Mouse (Mus musculus) B cell, adult 2 months (primary cell): ENCODE measurements around the gene Gm21093.
"Not testable (repeated sequence)": the region's sequence is repeated elsewhere in the genome, so short reads cannot be mapped to it uniquely, and the experiment has no call there.

Experiments used
- DNase-seq, 2 experiments: peaks; one replicate each; pipeline ENCODE4 v3.0.0; 2022

Gm21093 gene

DNA sequence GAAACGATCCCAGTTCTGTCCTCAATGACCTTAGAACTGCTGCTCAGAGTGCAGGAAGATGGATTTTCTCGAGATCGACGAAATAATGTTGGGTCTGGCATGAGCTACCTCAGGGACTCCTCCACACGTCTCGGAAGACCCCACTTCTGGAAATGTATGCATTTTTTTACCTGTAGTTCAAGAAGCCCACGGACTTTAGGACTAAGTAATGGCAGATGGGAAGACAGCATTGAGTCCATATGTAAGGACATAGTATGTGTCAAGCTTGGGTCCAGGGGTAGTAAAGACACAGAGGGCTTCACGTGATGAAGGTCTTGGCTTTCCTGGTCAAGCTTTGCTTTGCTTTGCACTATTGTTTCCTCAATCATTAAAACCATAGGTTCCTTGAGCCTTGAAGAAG lies at the start of gene Gm21093:
Gene Gm21093, minus strand, starts transcription at position 101 of the 400 bp plus-strand sequence.
- not testable (repeated sequence) for DNase-seq
